Mouse (Mus musculus): ENCODE measurements at regions not wholly inside any gene's neighbourhood (a gene's known extent, or its start where the extent isn't known, plus 50 kb on each side); places are given as distances from the start of the nearest gene placed in this dataset.

DNA sequence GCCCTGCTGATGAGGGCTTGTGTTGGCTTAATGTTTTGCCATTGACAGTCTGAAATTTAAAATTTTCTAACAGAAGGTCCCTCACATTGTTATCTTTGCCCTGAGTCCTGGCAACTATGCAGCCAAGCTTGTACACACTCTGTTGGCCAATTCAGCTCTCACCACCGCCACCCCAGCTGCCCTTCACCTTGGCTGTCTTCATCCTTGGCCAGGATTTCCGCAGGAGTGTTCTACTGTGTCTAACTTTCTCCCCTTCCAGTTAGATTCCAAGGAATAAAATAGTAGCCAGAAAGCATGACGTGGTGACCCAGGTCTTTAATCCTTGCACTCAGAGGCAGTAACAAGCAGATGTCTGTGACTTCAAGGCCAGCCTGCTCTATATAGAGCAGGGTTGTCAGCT, 87.4 kb downstream of the 1700129C05Rik start:
- TF ChIP-seq CTCF (IDR thresholded peaks at IDR 0.05; ENCODE audit: extremely low read depth, insufficient read depth, low read length) (no peak), POLR2A (IDR thresholded peaks at IDR 0.05; ENCODE audit: extremely low read depth, insufficient read depth, low read length) (no peak)
